Mouse (Mus musculus) v-Abl transformed pro-B cells (cell line): ENCODE measurements around the gene Wdr74.

Experiments used
- in situ Hi-C, 2 experiments: fragments of 400-800 bp; cut with MboI; formaldehyde crosslinking; loops; one replicate each; pipeline ENCODE4 v1.15.1; 2025; ENCODE audit not compliant: unreplicated experiment in 2 of 2

The Wdr74 gene

DNA sequence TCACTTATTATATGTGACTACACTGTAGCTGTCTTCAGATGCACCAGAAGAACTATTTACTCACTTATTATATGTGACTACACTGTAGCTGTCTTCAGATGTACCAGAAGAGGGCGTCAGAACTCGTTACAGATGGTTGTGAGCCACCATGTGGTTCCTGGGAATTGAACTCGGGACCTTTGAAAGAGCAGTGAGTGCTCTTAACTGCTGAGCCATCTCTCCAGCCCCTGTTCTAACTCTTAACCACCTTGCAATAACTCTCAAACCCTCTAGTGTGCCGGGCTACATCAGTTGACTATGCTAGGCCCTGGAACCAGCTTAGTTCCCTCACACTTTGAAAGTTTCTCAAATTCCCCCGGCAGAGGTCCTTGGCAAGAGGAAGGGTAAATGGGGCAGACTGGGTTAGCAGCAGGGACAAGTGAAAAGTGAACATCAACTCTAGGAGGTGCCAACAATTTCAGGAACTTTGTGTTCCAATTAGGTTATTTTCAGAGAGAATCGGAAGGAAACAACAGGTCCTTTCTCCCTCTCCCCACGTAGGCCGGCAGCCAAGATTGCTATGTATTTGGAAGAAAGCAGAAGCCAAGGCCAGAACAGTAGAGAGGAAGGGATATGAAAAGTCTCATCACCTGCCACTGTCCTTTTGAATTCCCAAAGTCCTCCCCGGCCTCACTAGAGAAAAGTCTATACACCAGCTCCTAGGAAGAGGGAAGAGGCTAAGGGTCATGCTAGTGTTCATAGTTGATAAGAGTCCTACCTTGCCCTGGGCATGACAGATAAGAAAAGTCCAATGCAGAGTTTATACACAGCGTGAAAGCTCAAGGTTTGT, 20.8 kb upstream of the Wdr74 start:
- in situ Hi-C loops: loop anchor here (5.0 to 25.0 kb wide), 4 partner anchors 110 to 1497 kb away; partner anchors contain the start of genes AC129217.1 (in 1 of the 2), Fen1 (in 1 of the 2), Hnrnpul2 (in 1 of the 2) and Tmem258 (in 1 of the 2)

DNA sequence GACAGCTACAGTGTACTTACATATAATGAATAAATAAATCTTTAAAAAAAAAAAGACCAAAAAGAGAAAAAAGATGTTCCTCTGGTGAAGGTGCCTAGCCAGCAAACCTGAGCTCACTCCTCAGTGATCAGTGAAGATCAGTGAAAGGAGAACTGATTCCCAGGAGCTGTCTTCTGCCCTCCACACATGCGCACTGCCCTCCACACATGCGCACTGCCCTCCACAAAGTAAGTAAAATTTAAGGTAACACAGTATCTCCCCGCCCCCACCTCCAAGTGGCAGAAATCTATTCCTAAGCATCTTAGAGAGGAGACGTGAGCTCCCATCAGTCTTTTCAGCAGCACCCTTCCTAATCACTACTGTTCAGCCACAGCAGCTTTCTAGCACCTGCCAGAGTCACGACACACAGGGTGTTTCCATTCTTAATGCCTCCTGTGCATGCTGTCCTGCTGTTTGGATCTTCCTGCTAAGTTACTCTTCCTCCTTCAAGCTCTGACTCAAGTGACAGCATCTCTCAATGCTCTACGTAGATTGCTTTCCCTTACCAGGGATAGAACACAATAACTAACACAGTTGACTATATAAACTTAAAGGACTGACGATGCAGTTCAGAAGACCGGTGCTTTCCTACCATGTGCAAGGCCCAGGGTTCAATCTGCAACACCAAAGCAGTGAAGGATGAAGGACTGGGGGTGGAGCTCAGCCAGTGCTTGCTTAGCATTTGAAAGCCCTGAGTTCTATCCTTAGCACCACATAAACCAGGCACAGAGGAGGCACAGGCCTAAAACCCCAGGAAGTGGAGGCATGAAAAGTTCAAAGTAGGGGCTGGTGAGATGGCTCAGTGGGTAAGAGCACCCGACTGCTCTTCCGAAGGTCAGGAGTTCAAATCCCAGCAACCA, 19.5 kb upstream of the Wdr74 start:
- in situ Hi-C loops: loop anchor here (5.0 to 25.0 kb wide), 4 partner anchors 109 to 1496 kb away; partner anchors contain the start of genes AC129217.1 (in 1 of the 2), Fen1 (in 1 of the 2), Hnrnpul2 (in 1 of the 2) and Tmem258 (in 1 of the 2)

DNA sequence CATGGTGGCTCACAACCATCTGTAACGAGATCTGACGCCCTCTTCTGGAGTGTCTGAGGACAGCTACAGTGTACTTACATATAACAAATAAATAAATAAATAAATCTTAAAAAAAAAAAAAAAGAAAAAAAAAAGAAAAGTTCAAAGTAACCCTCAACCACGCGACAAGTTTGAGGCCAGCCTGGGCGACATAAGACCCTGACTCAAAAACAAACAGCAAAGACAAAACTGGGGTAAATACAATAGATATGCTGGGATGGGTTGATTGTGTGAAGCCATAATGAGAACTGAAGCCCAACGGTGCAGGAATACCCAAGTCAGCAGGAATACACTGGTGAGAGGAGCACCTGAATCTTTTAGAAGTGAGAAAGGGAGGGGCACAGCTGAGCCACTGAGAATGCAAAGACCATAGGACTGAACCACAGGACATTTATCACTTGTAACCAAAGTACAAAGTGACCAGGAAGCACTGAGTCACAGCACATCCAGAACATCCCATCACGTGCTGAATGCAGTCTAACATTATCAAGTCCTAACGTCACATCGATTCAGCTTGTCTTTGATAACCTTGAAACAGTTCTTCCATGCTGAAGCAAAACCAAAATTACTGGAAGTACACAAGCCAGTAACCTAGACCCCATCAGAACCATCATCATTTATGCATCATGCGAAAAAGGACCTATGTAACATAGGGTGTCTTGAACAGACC, 18.7 kb upstream of the Wdr74 start:
- in situ Hi-C loops: loop anchor here (5.0 to 25.0 kb wide), 4 partner anchors 108 to 1495 kb away; partner anchors contain the start of genes AC129217.1 (in 1 of the 2), Fen1 (in 1 of the 2), Hnrnpul2 (in 1 of the 2) and Tmem258 (in 1 of the 2)

DNA sequence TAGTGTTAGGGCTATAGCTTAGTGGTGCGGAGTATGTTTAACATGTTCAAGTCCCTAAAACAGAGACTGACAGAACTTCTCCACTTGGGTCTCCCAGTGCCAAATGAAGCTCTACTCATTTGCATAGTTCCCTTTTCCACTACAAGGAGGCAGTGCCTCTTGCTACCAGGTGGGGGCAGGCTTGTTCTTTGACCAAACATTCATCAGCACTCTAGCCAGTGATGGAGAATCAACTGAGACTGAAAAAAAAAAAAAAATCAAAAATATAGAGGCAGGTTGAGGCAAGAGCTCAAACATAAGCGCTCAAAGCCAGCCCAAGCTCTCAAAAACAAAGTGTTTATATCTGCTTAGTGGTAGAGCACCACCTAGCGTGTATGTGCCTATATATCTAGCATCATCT, 17.3 kb upstream of the Wdr74 start:
- in situ Hi-C loops: loop anchor here (5.0 to 25.0 kb wide), 4 partner anchors 106 to 1494 kb away; partner anchors contain the start of genes AC129217.1 (in 1 of the 2), Fen1 (in 1 of the 2), Hnrnpul2 (in 1 of the 2) and Tmem258 (in 1 of the 2)

DNA sequence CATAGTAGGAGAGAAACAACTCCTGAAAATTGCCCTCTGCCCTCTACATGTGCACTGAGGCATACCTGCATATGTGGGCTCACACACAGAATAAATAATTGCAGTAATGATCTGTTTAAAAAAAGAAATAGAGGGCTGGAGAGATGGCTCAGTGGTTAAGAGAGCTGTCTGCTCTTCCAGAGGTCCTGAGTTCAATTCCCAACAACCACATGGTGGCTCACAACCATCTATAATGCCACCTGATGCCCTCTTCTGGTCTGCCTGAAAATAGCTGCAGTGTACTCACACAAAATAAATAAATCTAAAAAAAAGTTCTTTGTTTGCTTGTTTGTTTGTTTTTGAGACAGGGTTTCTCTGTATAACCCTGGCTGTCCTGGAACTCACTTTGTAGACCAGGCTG, 16.6 kb upstream of the Wdr74 start:
- in situ Hi-C loops: loop anchor here (5.0 to 25.0 kb wide), 4 partner anchors 106 to 1493 kb away; partner anchors contain the start of genes AC129217.1 (in 1 of the 2), Fen1 (in 1 of the 2), Hnrnpul2 (in 1 of the 2) and Tmem258 (in 1 of the 2)

DNA sequence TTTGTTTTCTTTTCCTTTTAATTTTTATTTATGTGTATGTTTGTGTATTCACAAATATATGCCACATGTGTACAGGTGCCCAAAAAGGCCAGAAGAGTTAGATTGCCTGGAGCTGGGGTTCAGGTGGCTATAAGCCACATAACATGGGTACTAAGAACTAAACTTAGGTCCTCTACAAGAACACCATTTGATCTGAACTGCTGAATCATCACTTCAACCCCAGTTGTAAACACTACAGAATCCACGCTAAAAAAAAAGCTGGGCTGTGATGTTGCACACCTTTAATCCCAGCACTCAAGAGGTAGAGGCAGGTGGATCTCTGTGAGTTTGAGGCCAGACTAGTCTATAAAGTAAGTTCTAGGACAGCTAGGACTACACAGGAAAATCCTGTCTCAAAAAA, 14.2 kb upstream of the Wdr74 start:
- in situ Hi-C loops: loop anchor here in 1 of 2 experiments (25.0 kb wide), 1 partner anchor 1491 kb away; the partner anchor contains the start of genes Fen1 and Tmem258

DNA sequence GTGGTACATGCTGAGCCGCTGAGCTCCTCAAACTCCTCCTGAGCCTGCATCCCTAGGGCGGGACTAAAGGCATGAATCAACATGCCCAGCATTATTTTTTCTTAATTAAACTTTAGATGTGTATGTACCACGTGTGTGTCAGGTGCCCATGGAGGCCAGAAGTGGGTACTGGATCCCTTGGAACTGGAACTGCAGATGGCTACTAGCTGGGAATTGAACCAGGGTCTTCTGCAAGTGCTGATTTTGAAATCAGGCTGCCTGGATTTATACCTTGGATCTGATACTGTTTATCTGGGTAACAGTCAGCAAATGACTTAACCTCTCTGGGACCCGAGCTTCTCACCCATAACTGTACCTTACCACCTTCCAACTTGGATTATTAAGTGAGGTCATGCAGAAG, 13.6 kb upstream of the Wdr74 start:
- in situ Hi-C loops: loop anchor here in 1 of 2 experiments (25.0 kb wide), 1 partner anchor 1490 kb away; the partner anchor contains the start of genes Fen1 and Tmem258

DNA sequence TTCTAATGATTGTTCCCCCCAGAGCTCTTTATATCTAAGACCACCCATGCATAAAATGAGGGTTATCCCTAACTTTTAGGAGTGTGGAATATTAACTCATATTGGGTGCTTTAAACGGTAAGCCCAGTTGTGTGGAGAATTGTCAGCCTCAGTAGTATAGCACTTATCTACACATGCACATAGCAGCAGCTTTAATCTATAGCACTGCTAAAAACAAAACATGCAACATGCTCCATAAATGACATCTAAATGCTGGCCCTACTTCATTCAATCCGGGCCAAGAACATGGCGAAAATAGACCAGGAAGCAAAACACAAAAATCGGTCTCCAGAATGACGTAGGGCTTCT, 13.1 kb upstream of the Wdr74 start:
- in situ Hi-C loops: loop anchor here in 1 of 2 experiments (25.0 kb wide), 1 partner anchor 1490 kb away; the partner anchor contains the start of genes Fen1 and Tmem258

DNA sequence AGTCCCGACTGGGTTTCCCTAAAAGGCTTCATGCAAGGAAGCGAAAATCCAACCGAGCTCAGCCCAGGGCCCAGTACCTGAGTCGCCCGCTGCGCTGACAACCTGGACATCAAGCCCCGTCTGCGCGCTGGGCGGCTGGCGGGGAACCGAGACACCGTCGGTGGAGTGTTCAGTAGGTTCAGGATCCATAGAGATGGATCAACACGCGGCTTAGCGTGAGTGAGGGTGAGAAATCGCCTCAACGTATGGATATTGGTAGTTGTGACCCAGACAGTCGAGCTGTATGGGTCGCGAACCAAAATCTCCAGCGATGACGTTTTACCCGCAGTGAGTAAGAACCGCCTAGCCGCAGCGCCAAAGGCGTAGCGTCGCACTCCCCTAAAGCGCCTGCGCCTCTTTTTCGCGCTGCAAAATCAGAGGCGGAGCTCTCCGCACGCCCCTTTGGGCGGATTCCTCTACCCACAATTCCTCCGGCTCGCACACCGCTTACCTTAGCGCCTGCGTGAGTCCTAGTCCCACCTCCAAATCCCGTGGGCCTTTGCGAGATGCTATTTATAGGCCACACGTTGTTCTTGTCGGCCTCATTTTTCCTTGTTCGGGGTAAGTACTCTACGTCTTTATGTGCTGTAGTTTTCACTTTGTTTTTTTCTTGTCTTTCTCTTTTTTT, 12.6 kb upstream of the Wdr74 start, which contains the start of gene Slc3a2:
TSS of gene Slc3a2 (minus strand) at position 463 of the 667 bp plus-strand sequence.
- in situ Hi-C loops: loop anchor here in 1 of 2 experiments (25.0 kb wide), 1 partner anchor 1489 kb away; the partner anchor contains the start of genes Fen1 and Tmem258

DNA sequence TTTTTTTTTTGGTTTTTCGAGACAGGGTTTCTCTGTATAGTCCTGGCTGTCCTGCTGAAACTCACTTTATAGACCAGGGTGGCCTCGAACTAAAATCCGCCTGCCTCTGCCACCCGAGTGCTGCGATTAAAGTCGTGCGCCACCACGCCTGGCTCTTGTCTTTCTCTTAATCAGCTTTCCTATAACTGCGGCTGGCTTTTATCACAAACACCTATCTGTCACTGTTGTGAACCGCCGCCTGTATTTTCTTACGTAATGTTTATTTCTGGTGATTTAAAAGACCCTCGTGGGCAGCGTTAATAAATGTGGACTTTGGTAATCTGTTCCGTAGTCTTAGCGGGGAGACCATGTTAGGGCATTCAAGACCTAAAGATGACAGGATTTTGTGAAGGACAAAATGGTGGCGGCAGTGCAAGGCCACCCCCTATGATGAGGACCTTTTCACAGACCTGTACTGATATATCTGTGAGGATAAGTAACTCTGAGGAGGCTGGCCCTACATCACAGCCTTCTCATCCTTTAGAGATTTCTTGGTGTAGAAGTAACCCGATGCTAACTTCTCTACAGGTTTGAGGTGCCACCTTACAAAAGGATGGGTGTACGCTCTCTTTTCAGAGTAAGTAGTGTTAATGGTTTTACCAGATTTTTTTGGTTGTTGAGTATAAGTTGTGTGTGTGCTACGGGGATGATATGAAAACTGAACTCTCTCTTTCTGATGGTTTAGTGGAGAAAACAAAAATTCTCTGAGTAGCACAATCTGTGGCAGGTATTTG, 11.9 kb upstream of the Wdr74 start:
- in situ Hi-C loops: loop anchor here in 1 of 2 experiments (25.0 kb wide), 1 partner anchor 1489 kb away; the partner anchor contains the start of genes Fen1 and Tmem258

DNA sequence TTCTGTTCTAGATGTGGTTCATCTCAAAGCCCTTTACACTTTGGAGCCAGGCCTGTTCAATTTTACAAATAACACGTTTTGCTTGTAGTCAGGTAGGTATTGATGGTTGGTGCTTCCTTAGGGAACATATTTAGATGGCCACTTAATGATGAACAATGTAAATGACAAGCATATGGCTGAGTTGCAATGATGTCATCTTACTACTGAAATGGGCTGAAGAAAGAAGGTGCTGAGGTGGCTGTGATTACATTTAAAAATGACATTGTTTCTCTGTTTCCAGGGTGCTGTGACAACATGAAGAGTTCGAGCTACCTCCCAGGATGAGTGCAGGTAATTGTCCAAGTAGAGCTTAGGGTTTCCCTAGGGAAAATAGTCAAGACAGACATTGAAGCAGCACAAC, 11.2 kb upstream of the Wdr74 start:
- in situ Hi-C loops: loop anchor here in 1 of 2 experiments (25.0 kb wide), 1 partner anchor 1488 kb away; the partner anchor contains the start of genes Fen1 and Tmem258

DNA sequence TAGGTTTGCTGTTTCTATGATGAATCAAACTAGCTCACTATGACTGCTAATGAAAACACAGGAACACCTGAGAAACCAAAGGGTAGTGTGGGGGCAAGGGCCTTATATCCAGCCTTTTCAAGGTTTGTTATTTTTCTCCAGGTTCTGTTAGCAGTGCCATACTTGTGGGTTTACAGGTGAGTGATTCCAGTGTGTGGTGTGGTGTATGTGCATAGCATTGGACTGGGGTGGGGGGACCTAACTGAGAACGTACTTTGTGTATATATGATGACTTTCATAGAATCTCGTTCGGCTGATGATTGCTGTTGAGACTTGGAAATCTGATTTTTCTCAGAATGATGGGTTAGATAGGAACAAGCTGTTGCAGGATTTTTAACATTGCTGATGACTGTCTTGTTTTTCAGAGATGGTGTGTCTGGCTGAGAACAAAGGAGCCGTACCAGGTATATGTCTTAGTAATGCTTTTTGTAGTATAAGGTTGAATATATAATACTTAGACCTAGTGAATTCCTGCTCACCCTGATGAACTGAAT, 10.5 kb upstream of the Wdr74 start:
- in situ Hi-C loops: loop anchor here in 1 of 2 experiments (25.0 kb wide), 1 partner anchor 212 kb away; the partner anchor contains the start of genes Eml3, Mta2 and Rom1

DNA sequence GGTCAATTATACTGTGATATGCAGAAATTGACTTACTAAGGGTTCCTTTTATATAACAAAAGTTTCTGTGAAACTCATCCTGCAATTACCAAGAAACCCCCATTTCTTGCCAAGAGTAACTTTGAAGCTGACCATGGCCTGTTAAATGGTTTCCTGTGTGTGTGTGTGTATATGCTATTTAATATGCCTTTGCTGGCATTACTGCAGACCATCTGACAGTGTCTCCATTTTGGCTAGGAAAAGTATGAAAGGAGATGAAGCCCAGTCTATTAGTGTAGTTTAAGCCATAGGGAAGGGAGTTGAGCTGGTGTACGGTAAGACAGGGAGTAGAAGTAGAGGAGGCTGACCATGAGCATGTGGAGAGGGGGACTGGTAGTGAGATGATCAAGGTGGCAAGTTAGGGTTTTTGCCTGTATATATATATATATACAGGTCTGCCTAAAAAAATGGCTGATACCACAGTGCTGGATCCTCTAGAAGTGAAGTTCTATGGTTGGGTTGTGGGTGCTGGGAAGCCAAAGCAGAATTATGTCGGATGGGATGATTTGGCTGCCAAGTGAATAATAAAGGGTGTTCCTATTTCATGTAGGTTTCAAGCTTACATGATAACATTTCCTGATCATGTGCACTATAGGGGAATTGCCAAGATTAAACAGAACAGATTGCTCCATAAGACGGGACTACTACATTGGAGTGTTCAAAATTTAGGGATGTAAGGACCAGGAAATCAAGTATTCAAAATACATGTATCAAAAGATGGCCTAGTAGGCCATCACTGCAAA, 8.8 kb upstream of the Wdr74 start:
- in situ Hi-C loops: loop anchor here in 1 of 2 experiments (25.0 kb wide), 1 partner anchor 211 kb away; the partner anchor contains the start of genes Eml3, Mta2 and Rom1

DNA sequence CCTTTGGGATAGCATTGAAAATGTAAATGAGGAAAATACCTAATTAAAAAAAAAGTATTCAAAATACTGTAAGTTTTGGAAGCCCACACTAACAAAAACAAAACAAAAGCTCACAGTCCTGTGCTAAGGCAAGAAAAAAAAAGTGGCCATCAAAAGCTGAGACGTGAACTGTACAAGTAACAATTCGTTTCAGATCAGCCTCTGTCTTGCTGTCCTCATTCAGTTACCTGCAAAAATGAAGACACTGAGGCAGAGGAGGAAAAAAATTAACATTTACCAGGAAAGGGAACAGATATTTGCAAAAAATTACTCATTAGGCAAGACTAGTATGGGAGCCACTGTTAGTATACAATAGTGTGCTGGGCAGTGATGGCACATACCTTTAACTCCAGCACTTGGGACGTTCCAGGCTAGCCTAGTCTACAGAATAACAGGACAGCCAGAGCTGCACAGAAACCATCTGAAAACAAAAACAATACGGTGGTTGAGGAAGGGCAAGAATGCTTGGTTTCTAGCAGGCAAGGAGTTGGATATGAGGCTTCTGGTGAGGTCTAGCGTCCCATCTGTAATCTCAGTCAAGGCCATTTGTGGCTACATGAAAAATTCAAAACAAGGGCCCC, 8.0 kb upstream of the Wdr74 start:
- in situ Hi-C loops: loop anchor here in 1 of 2 experiments (25.0 kb wide), 1 partner anchor 210 kb away; the partner anchor contains the start of genes Eml3, Mta2 and Rom1

DNA sequence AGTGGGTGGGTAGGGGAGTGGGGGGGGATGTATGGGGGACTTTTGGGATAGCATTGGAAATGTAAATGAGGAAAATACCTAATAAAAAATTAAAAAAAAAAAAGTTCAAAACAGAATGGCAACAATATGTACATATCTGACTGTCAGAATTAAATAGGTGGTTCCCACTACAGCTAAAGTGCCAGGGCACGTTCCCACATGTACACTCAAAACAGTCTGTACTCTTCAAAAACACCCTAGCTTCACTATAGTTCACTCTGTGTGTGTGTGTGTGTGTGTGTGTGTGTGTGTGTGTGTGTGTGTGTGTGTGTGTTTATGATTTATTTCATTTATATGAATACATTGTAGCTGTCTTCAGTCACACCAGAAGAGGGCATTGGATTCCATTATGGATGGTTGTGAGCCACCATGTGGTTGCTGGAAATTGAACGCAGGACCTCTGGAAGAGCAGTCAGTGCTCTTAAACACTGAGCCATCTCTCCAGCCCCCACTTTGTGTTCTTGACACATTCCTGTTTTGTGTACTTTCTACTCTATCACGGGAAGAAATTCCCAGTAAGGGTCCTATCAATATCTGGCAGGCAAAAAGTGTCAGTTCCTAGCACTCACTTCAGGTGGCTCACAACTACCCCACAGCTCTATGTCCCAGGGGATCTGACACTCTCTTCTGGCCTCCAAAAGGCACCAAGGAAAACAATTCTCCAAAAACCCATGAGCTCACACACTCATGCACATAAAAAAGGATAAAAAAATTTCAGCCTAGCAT, 7.1 kb upstream of the Wdr74 start:
- in situ Hi-C loops: loop anchor here in 1 of 2 experiments (25.0 kb wide), 1 partner anchor 209 kb away; the partner anchor contains the start of genes Eml3, Mta2 and Rom1
